Mouse (Mus musculus) frontal cortex, postnatal 25 days (tissue): Measurements from ENCODE around the gene Slc2a4.
A peak's percentile ranks its signal among the peaks of the same experiment; 100 is the strongest.
"Not testable (repeated sequence)": the region's sequence is repeated elsewhere in the genome, so short reads cannot be mapped to it uniquely, and the experiment has no call there.

Source experiments
- DNase-seq, 2 experiments: peaks; one replicate each; pipeline ENCODE4 v3.0.0; 2022; ENCODE audit warnings: low spot score in 2 of 2

Gene Slc2a4

DNA sequence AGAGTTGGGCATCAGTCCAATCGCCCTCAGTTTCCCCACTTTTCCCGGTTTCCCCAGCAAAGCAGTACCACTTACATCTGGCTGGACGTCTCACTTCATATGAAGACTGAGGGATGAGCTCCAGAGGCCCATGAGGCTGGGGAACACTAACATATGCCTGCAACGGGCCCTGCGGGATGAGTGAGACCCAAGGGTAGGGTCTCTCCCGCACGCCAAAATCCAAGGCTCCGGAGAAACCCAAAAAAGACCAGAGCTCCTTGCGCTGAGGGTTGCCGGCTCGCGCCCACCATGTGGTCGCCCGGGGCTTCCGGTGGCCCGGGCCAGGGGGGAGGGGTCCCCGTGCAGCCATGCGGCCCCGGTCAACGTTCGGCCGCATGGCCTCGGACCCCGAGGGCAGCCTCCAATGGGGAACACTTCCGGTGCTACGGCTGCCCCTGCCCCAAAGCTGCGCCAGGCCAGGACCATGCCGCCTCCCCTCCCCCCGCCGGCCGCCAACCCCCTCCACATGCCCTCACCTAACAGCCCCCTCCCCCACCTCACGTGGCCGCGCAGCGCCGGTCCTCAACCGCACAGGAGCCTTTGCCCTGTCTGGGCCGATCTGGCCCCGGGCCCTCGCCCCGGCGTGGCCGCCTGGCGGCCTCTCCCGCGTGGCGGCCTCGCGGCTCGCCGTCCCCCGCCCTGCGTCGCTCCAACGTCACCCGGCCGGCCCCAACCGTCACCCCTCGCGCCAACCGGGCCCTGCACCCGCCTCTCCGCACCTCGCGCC lies 27.5 kb downstream of the Slc2a4 start:
- no peak for DNase-seq

DNA sequence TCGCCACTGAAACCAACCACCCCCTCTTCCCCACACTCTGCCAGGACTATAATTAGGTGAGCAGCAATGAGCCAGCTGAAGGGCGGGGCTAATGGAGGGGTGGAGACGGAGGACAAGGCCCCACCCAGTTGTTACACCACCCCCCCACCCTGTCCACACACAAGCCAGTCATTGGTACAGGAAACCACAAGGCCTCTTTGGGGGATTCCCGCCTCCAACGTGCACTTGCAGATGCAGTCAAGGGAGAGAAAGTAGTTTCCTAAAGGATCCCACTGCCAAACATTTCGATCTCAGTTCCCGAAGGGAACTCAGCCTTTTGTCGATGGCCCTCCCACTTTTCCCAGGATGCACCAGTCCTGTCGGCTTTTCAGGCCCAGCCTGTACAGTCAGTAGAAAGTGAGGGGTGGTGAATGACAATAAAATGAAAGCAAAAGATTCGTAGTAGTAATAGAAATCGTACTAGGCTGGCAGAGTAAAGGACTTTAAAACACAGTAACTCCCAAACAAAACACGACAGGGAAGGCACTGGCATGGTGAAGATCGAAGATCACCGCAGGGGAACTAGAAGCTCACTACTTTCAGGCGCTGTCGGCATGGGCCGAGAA lies 28.2 kb downstream of the Slc2a4 start:
- DNase-seq = no peak

DNA sequence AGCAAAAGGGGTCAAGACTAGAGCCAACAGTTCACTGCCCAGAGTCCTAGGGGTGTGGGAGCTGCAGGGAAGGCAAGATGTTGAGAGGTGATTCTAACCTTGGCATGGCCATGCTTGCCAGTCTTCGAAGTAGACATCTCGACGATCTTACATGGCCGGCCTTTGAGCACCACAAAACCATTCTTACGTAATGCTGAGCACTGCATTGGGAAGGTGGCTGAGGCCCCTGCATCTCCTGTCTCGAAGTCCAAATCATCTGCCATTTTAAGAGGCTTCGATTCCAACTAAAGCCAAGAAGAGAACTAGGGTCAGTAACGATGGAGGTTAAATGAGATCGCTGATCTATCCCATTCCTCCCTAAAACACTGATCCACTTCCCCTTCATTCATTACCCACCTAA lies 28.9 kb downstream of the Slc2a4 start:
- no peak for DNase-seq

DNA sequence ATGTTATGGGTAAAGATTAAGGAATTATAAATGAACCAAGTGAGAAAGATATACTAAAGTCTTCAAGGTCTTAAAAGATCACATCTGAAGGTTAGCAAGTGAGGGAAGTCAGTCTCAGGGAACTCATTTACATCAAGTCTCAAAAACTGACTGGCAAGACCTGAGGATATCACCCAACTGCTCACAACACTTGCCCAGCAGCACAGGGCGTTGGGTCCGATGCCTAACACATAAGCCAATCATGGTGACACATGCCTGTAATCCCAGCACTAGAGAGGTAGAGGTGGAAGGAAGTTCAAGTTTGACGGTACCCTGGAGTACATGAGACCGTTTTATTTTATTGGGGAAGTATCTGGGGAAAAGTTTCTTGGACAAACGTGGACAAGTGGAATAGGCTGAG lies 29.9 kb downstream of the Slc2a4 start:
- no peak for DNase-seq

DNA sequence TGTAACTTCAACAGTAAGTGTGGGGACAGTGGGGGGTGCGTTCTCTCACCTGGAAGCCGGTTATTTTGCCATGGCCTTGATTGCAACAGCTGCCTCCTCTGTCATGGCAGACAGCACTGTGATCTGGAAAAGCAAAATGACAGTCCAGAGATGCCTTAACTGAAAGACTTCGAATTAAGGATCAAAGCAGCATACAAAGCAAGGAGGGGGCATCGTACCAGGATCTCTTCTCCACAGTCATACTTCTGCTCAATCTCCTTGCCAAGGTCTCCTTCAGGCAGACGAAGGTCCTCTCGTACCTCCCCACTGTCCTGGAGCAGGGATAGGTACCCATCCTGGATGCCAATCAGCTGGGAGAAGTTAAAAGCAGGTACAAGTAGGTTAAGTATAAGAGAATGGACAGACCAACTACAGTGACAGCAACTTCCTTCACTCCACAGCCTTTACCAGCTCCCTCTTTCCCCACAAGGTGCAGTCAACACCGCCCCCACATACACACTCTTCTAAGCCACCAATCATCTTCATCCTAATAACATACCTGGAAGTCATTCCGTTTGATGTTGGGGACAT lies 30.5 kb downstream of the Slc2a4 start:
- DNase-seq = no peak

DNA sequence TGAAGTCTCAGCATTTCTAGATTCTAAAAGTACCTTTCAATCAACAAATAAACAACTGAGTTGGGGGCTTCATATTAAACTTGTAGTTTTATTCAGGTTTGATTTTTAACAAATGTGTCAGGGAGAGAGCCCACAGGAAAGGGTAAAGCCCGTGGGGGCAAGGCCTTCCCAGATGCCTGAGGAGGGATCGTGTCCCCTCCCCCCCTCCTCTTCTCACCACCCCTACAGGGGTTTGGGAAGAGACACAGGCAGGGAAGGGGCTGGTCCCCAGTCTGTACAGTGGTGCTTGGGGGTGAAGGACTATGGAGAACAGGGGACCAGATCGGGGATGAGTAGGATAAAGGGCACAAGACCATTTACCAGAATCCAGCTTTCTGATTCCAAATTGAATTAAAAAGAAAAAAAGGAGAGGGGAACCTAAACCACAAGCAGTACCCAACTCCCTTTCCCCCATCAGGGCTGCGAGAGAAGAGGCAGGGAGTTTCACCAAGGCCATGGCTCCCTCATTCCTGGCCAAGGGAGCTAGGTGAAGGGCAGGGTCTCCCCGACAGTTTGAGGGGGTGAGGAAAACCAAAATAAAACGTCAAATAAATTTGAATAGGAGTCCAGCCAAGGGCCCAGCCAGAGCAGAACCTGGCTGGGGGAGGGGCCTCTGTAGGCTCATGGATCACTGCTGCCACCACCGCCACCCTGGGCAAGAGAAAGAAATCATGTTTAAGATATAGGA lies 31.2 kb downstream of the Slc2a4 start:
- DNase-seq = not testable (repeated sequence)

DNA sequence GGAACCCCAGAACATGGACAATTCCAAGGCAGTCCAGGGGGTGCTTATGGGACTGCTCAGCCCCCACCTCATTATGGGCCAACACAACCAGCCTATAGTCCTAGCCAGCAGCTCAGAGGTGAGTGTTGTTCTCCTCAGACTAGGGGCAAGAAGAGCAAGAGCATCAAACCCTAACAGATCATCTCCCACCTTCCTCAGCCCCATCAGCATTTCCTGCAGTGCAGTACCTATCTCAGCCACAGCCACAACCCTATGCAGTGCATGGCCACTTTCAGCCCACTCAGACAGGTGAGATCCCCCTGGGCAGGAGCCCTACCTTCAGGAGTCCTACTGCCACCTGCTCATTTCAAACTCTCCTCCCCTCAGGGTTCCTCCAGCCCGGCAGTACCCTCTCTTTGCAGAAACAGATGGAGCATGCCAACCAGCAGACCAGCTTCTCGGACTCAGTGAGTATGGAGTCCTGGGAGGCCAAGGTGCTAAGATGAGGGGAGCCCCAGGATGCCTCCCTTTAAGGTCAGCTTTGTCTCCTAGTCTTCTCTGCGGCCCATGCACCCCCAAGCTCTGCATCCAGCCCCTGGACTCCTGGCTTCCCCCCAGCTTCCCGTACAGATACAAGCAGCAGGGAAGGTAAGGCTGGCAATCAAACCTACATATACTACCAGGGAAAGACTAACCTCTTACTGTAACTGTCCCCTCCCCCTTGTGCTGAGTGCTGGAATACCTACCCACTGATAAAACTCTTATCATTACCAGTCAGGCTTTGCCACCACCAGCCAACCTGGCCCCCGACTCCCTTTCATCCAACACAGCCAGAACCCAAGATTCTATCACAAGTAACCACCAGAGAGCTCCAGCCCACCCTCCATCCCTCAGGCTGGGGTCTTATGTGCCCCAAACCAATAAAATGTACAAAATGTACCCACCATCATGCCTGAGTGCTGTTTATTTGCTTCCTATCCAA lies 32.0 kb downstream of the Slc2a4 start:
- DNase-seq = no peak

DNA sequence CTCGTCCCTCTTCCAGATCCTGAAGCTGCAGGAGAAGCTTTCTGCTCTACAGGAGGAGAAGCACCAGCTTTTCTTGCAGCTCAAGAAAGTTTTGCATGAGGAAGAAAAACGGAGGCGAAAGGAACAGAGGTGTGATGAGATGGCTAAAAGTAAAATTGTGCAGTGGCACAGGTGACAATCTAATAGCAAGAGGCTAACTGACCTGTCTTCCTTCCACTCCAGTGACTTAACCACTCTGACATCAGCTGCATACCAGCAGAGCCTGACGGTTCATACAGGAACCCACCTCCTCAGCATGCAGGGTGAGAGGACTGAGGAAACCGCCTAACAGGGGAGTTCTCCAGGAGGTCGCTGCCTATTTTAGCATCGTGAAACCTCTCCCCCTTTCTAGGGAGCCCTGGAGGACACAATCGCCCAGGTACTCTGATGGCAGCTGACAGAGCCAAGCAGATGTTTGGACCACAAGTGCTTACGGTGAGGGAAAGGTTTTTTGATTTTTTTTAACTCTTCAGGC lies 33.0 kb downstream of the Slc2a4 start:
- no peak for DNase-seq

DNA sequence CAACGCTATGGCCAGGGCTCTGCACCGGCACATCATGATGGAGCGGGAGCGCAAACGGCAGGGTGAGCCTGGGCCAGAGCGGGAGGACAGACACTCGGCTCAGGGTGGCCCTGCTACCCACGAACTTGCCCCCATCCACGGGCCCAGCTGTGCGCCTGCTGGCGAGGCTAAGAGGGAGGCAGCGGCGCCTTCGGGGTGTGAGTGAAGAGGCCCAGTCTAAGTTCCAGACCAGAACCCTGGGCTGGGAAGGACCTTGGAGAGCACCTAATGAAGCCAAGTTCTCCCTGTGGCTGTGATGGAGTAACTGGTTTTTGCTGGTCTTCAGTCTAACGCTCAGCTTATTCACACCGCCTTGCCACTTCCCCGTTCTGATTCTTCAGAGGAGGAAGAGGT lies 33.6 kb downstream of the Slc2a4 start:
- DNase-seq = no peak

DNA sequence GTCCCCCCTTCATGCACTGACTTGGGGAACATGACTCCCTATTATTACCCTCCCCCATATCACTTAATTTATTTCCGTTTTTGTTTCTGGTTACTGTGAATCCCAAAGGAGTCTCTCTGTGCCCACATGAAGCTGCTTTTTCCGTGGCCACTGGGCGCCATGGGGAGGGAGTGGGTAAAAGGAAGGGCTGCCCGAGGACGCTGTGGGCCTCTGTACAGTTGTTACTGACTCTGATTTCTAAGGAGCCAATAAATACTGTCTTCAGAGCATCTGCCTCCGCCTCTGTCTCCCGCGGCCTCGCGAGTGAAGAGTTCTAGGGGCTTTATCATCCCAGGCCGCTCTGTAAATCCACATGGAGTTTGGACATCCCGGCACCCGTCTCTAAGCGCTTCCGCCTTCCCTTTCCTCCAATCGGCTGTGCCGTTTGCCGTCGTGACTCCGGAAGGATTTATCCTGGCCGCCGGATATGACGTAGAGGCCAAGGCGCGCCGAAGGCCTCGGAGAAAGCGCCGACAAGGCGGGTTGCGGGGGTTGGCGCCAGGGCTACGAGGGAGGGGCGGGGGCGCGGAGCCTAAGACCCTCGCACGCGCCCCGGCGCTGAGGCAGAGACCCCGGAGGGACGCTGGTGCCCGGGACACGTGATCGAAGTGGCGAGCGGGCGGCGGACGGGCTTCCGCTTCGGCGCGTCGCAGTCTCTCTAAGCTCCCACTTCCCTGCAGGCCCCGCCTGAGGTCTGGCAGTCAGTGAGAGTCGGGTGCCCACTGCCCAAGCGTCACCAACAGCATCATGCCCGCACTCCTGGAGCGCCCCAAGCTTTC lies 34.2 kb downstream of the Slc2a4 start, which contains the start of gene Gps2:
Gps2 (plus strand) TSS at position 335 of the 818 bp plus-strand sequence.
- peak; percentile 89 to 91 for DNase-seq

DNA sequence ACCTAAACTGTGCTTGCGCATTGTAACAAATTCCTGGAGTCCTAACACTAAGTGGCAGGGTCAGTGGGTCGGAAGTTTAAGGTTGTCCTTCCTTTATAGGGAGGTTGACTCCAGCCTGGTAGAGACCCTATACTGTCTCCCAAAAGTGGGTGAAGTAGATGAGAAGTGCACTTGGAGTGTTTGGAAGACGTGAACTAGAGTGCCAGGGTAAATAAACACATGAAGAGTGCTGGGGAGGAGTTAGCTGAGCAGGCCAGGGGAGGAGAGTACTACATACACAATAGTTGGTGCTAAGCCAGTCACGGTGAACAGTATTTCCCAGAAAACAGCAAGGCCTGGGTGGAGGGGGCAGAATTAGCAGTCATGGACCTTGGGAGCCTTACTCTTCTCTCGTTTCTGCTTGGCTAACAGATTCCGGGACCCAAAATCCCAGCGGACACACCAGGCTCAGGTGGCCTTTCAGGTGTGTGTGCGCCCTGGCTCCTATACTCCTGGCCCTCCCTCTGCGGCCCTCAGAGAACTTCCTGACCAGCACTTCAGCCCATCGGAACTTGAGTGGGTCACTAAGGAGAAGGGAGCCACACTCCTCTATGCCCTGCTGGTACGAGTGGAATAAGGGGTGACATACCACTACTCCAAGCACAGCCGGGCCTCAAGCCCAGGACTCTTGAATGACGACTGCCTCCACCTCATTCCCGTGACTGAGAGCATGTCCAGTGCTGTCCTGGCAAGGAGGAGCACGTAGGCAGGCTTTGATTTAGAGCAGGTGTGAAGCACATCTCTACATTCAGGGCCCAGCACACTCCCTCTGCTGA lies 35.1 kb downstream of the Slc2a4 start:
- DNase-seq = no peak

DNA sequence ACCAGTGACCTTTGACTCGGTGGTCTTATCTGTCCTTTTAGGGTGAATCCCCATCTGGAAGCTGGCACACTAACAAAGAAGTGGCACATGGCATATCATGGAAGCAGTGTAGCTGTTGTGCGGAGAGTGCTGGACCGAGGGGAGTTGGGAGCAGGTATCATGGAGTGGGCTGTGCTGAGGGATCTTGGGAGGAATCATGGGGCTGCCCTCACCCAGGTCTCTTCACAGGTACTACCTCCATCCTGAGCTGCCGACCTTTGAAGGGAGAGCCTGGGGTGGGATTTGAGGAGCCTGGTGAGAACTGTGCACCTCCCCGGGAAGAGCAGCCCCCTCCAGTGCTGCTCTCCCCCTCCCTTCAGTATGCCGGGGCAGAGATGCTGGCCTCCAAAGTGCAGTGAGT lies 36.3 kb downstream of the Slc2a4 start:
- DNase-seq = no peak

DNA sequence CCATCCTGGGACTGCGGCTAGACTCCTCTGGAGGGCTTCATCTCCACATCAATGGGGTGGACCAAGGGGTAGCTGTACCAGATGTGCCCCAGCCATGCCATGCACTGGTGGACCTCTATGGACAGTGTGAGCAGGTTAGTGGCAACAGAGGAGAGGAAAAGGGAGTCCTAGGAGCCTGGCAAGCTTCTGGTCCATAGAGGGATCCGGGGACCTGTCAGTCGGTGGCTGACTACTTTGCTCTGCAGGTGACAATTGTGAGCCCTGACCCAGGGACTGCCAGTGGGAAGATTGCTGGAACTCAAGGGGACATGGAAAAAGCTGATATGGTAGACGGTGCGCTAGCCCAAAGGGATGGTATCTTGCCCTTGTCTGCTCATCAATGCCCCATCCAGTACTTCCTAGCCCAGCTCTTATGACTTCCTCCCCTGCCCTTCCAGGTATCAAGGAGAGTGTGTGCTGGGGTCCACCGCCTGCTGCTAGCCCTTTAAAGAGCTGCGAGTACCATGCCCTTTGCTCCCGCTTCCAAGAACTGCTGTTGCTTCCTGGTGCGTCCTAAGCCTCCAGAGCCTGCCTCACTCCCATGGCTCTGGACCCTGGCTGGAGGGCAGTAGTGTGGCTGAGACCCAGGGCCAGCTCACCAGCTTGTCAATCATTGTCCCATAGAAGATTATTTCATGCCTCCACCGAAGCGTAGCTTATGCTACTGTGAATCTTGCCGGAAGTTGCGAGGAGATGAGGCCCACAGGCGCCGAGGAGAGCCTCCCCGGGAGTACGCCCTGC lies 37.0 kb downstream of the Slc2a4 start:
- no peak for DNase-seq

DNA sequence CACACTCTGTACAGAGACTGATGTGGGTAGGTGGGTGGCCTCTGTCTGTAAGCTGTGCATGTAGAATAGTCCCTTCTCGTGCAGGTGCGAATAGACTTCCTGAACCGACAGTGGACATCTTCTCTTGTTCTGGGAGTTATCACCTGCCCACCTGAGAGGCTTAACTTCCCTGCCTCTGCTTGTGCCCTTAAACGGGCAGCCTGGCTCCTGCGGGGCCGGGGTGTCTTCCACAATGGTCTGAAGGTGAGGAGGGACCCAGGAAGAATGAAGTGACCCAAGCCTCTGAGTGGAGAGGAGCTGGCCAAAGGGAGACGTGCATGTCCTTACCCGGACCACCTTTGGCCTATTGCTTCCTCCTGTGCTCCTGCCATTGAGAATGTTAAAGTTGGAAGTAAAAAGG lies 37.8 kb downstream of the Slc2a4 start:
- no peak for DNase-seq

DNA sequence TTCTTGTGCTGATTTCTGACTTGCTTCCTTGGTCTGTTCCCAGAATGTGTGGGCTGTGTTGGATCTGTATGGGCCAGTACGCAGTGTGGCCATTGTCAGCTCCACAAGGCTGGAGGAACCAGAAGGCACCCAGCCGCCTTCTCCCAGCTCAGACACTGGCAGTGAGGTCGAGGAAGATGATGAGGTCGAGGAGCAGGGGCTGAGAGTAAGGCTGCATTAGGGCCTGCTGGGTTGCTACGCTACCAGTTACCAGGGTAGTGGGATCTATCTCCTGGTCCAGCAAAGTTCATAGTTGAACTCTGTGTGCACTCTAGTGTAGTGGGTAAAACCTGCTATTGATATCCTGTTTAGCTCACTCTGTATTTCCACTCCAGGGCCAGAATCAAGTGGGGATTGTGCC lies 38.8 kb downstream of the Slc2a4 start:
- DNase-seq = no peak

DNA sequence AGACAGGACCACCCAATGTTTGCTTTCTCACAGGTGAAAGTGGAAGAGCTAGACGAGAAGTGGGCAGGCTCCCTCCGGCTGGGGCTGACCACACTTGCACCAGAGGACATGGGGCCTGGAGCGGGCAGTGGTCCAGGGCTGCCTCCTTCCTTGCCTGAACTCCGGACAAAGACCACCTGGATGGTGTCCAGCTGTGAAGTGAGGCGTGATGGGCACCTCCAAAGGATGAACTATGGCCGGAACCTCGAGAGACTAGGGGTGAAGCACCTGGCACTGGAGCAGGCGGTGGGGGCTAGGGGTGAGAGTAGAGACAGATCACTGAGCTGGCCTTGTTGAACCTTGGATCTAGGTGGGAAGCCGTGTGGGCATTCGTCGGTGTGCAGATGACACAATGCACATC lies 39.3 kb downstream of the Slc2a4 start:
- no peak for DNase-seq

DNA sequence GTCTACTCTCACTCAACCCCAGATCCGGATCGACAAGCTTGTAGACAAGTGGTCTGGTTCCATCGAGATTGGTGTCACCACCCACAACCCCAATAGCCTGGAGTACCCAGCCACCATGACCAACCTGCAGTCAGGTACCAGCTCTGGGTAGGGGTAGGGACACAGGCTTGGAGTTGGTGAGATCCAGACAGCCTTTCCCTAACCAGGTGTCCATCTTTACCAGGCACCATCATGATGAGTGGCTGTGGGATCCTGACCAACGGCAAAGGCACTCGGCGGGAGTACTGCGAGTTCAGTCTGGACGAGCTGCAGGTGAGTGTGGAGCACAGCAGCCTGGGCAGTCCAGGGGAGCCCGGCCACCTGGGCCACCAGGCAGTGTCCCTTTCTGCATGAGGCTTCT lies 43.7 kb downstream of the Slc2a4 start:
- DNase-seq = no peak

DNA sequence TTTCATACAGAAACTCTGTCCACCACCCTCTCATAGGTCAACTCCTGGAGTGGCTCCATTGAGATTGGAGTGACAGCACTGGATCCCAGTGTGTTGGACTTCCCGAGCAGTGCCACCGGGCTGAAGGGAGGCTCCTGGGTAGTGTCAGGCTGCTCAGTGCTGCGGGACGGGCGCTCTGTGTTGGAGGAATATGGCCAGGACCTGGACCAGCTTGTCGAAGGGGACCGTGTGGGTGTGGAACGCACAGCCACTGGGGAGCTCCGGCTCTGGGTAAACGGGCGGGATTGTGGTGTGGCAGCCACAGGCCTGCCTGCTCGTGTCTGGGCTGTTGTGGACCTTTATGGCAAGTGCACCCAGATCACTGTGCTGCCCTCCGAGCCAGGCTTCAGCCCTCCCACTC lies 45.0 kb downstream of the Slc2a4 start:
- DNase-seq = no peak

DNA sequence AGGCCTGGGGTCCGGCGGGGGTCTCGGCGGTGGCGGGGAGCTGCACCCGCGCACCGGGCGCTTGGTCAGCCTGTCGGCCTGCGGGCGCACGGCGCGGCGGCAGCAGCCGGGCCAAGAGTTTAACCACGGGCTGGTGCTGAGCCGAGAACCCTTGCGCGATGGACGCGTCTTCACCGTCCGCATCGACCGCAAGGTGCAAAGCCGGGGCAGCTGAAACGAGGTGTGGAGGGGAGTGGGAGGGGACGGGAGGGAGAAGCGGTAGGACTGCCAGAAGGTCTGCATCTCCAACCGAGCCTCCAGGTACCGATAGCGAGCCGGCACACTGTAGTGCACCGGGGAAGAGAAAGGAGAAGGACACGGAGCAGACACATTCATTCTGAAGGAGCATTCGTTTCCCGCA lies 46.0 kb downstream of the Slc2a4 start:
- no peak for DNase-seq
